Mouse (Mus musculus) lung, adult 18-20 months (tissue): ENCODE measurements around the gene Rbfox3.

Experiments
- DNase-seq, 2 experiments: peaks; one replicate each; pipeline ENCODE4 v3.0.0; 2022; ENCODE audit warnings: mixed read lengths in 2 of 2

Gene Rbfox3

DNA sequence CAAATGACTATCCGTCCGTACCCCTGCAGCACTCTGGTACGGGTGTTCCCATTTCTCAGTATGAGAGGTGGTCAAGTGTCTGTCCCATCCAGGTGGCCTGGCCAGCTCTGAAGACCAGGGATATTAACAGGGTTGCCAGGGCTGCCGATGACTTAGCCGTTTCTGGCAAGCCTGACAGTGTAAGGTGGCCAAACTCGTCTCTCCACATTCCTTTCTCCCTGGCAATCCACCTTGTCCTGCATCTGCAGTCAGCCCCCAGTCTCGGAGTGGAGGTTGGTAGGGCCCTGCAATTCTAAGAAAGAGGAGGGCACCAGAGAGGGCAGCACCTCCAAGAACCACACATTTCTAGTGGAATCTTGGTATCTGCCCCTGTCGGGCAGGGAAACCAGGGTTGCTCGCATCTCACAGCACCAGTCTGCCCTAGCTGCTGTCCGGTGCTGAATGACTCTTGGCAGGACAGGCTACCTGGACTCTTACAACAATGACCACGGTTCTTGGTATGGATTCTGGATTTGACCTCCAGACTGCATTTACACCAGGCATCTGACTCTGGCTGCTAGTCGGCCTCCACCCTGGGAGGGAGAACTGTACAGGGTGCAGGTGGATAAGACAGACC lies 370.9 kb downstream of the Rbfox3 start:
- DNase-seq: peak; percentile 65 to 78

DNA sequence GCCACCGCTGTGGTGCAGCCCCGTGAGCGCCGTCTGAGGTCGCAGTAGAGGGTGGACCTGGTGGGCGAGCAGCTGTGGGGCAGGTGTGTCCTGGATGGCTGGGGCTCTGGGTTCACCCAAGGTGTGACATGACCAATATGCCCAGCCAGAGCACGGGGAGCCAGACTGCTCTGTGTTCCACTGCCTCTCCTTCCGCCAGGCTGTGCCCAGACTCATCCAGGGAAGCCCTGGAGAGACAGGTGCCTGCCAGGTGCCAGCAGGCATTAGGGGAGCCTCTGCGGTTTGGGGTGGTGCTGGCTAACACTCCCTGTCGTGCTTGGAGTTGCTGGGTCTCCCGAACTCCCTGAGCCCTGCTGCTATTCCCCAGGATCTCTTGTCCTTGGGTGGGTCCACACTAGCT lies 373.4 kb downstream of the Rbfox3 start:
- no peak for DNase-seq

DNA sequence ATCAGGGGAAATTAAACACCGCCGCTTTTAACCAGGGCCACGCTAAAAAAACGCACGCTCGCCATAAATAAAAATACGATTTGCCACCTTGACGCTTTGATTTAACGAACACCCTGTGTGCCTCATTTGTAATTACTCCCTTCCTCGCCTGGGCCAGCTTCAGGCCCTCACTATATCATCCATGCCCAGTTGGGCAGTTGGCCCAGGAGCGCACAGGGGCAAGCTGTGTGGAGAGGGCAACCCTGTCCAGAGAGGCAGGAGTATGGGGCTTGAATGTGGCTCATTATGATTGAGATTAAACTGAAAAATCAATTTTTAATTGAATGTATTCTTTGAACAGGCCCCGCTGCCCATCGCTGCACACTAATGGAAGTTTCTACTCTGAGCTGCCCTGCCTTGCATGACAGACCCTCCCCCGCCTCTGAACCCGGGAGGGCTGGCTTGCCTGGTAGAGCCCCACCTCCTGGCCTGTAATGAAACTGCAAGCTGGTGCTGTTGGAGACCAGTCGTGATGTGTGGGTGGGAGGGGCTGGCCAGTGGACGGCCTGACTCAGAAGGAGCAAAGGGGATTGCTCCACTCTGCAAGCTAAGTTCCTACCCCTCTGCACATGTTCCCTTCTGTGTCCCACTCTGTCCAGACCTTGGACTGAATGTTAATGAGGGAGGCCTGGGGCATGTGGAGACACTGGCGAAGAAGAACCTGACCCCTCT lies 376.9 kb downstream of the Rbfox3 start:
- peak in 1 of 2 experiments; percentile 10 for DNase-seq

DNA sequence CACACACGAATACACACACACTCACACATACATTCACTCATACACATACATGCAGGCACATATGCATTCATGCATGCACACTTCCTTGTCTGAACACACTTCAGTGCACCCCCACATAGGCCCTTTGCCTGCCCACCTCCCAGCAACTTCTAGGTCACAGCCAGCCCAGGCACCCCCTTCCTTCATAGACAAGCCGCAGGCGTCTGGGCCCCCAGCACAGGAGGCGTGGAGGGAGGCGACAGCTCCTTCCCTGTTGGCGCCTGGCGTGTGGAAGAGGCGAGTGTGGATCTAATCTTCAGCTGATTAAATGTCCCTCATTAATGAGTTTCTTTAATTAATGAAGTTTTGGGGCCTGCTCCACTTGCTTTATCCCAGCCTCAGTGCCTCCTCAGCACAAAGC lies 381.1 kb downstream of the Rbfox3 start:
- no peak for DNase-seq

DNA sequence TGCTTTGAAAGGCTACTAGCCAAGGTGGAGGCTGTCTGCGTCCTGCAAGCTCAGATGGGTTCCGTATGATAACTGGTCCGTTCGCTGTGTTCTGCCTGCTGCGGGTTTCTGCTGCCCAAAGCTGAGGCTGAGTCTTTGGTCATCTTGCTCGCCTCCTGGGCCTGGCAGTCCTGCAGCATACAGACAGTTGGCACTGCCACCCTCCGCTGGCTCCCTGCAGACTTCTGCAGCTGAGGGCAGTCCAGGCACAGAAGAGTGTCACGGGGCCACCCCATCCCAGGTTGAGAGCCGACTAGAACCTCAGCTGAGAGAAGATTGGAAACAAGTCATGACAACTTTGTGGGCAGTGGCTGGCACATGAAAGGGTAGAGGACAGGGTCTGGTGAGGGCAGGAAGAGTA lies 382.6 kb downstream of the Rbfox3 start:
- DNase-seq: no peak

DNA sequence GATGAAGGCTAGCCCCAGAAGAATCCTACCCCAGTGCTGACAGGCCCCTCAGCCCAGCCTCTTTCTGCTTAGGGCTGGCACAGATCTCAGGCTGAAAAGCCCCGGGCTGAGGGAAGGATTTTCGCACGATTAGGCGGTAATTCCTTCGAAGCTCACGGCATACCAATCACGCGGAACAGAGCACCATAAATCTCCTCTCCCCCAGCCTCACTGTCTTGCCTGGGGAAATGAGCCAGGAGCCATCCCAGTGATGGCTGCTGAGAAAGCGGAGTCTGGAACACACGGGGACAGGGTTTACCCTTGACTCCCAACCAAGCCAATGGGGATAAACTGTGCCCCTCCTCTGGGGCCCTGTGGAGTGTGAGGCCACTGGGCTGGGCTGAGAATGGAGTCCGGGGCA lies 386.3 kb downstream of the Rbfox3 start:
- no peak for DNase-seq

DNA sequence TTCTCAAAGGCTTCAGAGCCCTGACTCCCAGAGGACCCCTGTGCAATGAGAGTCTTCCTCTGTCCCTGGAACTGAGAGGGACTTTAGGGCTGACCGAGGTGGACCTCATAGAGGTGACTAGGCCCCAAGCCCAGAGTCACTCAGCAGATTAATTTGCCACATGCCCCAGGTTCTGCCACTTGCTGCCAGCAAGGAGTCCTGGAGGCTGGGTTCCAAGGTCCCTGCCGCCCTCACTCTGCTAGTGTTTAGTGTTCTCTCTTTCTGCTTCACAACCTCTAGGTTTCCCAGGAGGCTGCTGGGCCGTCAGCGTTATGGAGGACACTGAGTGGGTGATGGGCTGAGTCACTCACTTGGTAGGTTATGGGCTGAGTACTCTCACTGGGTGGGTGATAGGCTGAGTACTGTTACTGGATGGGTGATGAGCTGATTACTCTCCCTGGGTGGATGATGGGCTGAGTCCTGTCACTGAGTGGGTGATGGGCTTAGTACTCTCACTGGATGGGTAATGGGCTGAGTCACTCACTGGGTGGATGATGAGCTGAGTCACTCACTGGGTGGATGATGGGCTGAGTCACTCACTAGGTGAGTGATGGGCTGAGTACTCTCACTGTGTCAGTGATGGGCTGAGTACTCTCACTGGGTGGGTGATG lies 387.8 kb downstream of the Rbfox3 start:
- DNase-seq: no peak

DNA sequence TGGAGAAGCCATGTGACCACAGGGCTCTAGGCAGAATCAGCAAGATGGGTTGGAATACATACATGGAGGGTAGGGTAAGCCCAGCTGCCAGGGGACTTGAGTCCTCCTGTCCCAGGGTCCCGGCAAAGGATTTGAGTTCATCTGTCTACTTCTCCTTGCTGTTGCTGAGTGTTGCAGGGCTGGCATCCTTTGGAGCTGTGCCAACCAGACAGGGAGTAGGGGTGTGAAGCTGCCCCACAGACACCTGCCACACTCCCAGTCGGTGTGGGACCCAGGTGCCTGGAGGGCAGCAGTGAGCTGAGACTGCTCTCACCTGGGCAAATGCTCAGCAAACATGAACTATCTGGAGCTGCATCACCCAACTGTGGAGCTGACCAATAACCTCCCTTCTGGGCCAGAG lies 390.5 kb downstream of the Rbfox3 start:
- no peak for DNase-seq

DNA sequence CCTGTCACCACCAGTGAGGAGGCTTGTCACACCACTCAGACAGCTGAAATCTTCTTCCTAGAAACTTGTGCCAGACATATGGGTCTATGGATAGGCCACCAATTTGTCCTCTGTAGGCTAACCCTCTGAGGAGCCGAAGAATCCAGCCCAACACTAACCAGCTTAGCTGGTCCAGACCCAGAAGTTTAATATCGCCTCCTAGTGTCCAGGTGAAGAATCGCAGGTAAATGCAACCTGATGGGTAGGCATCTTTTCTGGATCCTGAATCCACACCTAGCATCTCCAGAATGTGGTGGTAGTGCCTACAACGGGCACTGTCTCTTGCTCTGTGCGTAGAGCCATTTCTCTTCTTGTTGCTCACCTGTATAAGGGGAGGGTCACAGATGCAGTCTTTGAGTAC lies 391.1 kb downstream of the Rbfox3 start:
- DNase-seq: no peak

DNA sequence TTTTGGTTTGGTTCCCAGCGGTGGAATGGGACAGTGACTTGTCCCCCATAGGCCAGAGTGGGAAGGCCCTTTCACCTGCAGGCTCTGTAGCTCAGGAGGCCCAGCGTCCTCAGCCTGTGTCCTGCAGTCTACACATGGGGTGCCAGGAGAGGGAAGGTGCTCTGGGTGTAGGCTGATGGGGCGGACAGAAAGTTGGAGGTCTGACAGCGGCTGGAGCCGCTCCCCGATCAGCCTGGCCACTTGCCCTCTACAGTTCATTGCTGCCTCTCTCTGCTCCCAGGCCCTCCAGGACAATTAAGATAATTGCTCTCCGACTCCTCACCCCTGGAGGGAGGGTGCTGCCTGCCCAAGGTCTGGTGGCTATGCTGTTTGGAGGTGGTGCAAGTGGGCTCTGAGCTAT lies 392.7 kb downstream of the Rbfox3 start:
- DNase-seq: peak in 1 of 2 experiments; percentile 25

DNA sequence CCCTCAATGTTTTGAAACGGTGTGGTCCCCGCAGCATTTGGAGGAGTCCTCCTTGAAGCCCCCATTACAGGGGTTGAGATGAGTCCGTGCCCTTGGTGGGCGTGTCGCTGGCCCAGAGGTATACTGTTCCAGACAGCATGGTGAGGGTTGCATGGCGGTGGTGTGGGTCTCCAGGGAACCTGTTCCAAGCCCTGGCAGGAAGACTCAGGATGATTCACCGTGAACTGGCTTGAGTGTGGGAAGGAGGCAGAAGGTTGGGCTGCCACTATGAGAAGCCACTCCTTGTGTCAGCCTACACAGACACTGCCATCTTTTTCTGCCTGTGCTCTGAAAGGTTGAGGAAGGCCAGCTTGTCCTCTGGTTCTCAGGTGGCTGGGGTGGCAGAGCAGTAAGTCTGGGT lies 393.5 kb downstream of the Rbfox3 start:
- no peak for DNase-seq

DNA sequence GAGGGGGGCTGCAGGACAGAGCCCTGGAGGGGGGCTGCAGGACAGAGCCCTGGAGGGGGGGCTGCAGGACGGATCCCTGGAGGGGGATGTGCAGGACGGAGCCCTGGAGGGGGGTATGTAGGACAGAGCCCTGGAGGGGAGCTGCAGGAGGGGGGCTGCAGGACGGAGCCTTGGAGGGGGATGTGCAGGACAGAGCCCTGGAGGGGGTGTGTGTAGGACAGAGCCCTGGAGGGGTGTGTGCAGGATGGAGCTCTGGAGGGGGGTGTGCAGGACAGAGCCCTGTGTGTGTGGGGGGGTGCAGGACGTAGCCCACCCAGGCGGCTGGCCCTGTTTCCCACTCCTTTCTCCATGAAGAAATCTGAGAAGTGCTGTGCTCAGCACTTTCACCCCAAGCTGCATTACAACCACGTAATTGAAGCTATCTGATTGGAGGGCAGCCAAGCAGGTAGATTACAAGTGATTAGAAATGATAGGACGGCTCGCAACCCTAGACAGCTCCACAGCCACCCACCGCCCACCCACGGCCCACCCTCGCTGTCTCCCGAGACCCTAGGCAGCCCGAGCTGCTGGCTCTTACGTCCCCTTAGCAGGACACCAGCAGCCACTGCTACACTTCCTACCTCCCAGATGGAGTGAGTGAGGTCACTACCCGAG lies 399.0 kb downstream of the Rbfox3 start:
- DNase-seq: no peak

DNA sequence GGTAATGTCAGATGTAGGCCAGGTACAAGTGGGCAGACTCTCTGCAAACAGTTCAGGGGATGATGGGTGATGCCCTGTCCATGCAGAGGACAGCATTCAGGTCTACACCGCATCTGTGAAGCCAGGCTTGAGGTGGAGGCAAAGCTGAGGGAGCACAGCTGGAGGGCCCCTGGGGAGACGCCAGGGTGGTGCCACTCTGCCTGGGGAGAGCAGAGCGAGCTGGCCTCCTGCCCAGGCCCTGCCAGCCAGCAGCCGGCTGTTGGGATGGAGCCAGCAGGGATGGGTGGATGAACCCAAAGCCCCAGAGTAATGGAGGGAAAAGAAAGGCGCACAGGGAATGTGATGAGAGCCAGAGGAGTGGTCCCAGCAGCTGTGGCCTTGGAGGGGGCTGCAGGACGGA lies 399.5 kb downstream of the Rbfox3 start:
- DNase-seq: no peak

DNA sequence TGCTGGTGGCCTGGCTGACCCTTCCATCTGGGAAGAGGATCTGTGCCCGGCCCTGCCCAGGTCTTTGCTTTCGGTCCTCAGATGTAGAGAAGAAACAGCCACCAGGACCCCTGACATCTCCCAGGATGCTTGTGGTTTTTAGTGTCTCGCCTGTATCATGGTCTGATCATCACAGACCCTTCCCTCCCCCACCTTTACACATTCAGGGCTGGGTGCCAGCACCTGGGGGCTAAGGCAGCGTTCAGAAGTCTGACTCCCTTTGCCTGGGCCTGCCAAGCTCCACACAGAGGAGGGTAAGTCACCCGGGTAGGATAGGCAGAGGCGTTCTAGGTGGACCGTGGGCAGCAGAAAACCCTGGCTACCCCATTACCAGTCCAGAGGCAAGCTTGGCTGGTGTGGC lies 403.1 kb downstream of the Rbfox3 start:
- no peak for DNase-seq

DNA sequence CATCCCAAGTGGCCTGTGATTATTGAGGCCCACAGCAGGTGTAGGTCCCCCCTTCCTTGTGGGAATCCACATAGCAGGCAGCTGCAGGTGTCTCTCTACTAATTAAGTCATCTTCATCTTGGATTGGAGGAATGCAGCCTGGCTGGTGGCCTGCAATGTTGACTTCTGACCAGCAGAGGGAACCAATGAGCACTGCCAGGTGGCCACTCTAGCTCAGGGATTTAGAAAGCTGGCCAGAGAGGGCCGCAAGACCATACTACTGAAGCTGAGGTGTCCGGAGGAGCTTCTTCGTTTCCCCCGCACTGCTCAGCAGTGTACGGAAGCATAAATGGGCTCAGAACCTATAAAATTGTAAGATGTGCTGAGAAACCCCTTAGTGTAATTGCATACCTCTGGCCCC lies 403.5 kb downstream of the Rbfox3 start:
- peak; percentile 63 for DNase-seq

DNA sequence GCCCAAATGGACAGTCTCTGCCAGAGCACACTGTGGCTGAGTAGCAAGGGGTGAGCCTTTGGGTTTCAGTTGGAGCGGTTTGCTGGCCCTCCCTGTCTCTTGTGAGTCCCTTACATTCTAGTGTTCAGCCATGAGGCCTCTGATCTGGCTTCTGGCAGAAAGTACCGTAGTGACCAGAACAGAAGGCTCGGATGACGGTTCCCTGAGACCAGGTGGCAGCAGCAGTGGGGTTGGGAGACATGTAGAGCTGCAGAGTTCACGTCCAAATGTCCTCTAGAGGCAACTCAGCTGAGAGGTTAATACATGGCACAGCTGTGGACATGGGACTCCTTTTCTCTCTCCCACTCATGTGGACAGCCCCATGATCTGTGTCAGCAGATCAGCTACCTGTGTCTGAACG lies 404.3 kb downstream of the Rbfox3 start:
- no peak for DNase-seq

DNA sequence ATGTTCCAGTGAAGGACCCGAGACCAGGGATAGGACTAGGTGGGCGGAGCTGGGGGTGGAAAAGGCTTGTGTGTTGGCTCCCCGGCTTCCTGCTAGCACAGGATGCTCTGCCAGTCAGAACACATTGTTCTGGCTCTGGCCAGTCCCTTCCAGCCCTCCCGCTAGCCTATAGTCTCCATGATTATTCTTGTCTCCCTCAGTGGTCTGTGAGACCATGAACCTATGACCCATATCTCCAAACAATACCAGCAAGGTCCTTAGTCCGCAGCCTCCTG lies 407.3 kb downstream of the Rbfox3 start:
- DNase-seq: peak in 1 of 2 experiments; percentile 29

DNA sequence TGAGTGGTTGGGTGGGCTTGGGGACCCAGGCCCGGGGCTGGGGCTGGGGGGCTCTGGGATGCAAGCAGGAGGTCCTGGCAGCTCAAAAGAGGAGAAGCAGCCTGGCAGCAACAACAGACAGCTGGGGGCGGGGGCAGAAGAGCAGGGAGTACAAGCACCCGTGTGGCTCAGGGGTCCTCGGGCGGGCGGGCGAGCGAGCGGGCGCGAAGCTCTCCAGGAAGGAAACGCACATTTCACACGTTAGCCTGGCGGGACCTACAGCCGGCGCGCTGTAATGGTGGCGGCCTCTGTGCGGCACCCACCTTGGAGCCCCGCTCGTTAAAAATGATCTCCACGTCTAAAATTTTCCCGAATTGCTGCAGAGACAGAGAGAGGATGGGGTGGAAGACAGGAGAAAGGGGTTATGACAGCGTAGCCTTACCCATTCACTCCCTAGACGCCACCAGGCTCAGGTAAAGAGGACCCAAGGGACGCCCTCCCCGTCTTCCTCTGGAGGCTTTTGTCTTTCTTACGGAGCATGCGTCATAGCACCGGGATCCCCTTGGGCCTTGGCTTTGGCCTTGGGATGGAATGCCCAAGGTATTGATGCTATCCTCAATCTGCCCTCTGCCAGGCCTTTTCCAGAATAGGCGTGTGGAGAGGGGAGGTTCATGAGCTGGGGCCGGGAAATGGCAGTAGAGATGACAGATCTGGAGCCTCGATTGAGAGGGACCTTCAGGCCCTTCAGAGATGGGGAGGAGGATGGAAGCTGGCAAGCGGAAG lies 407.8 kb downstream of the Rbfox3 start:
- DNase-seq: no peak

DNA sequence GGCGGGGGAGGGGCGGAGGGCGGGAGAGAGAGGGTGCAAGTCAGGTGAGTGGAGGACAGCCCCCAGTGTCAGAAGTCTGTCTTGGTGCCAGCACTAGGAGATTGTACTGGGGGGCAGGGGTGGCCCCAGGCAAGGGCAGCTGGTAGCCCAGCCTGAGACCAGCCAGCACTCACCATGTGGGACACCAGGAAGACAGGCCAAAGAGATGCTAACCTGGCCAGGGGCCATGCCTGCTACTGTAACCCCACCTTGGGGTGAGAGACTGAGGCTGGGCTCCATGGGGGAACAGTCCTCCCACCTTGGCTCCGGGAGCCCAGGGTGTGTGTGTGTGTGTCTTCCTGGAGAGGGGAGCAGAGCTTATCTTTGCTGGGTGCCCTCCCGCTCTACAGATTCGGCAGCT lies 408.4 kb downstream of the Rbfox3 start:
- no peak for DNase-seq

DNA sequence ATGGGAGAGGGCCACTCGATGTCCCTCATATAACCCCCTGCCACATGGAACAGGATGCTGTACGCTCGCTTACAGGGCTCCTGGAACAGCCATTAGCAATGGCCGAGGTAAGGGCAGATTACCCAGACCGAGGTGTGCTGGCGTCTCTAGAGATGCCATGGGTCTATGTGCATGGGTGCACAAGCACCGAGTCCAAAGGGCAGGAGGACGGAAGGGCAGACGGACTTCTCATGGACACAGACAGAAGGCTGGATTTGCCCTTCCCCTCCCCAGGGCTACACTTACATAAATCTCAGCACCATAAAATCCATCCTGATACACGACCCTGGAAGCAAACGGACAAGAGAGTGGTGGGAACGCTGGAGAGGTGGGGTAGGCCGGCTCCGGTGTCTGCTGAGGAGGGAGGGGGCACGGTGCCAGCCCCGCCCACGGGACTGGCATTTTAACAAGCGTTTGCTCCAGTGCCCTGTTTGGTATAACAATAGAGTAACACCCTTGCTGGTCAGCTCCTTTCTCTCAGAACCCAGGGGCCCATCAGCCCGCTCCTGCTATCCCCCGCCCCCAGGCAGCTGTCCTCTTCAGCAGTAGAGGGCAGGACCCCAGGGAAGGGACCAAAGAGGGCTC lies 415.2 kb downstream of the Rbfox3 start:
- DNase-seq: no peak

DNA sequence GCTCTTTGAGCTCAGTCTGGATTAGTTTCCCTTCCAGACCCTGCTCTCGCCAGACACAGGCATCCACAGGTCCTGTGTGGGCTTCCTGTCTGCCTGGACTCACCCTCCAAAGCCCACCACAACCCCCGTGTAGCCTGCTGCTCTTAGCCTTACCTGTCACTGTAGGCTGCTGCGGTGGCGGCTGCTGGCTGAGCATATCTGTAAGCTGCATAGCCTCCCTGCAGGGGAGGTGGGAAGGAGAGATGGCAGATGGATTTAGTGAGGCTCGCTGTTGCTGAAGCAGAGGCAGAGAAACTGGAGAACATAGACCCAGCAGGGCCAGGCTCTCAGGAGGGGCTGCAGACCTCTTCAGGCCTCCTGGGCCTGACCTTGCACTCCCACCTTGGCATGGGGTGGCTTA lies 416.3 kb downstream of the Rbfox3 start:
- DNase-seq: no peak

DNA sequence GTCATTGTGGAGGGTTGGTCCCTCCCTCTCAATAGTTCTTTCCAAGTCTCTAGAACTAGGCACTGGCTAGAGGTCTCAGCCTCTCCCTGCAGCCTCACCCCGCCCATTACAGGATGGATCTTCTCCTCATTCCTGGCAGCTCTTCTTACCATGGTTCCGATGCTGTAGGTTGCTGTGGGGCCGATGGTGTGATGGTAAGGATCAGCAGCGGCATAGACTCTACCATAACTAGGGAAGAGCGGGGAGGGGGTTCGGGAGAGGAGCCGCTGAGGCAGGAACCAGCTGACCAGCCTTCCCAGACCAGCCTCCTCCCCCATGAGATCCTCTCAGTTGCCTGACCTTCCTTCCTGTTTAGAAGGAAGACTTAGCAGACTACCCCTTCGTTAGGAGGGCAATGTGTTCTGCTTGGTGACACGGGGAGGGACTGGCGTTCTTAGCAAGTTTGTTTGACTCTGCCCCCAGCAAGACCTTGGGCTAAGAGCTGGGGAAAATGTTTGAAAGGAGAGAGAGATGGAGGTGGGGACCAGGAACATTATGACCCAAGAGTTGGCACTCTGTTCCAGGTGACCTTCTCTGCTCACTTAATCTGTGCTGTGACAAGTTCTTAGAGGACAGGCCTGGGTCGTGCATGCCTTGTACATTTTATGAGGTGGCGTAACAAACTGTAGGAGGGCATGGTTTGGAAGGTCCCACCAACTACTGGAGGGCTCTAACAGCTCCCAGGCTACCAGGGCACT lies 417.2 kb downstream of the Rbfox3 start:
- DNase-seq: no peak
